Mouse (Mus musculus) layer of hippocampus, adult 6 months (tissue): ENCODE measurements around the gene Osbp. TPM values are rescaled to one million over a fixed set of nuclear protein-coding genes. Genes with fewer than 3 reads are reported as not detected.
A peak's percentile ranks its signal among the peaks of the same experiment; 100 is the strongest.

Experiments used
- long read RNA-seq, 2 experiments: library from polyadenylated mRNA; unstranded; transcript quantifications; one replicate each; pipeline ENCODE4 v2.0.0; 2019 to 2020
- microRNA-seq: library from miRNA; unstranded; fragments of <30 nt; microRNA quantifications from one replicate; pipeline ENCODE4 v1.2.0, GENCODE M21; 2020
- polyA plus RNA-seq: library from polyadenylated mRNA; unstranded; fragments of <200 nt; fragmentation: Nextera tagmentation; gene quantifications from 2 replicates; pipeline ENCODE4 v1.2.3, GENCODE M21; 2021

The Osbp gene
- 4.7 and 4.8 TPM in 2 replicates for polyA plus RNA-seq
- long read RNA-seq, experiment 1, partial matches to known transcripts = 1 of 1 reads
- long read RNA-seq, experiment 1, other reads (novel, unspliced or antisense) = 0 of 1 reads
- long read RNA-seq, experiment 2, partial matches to known transcripts = 3 of 3 reads
- long read RNA-seq, experiment 2, other reads (novel, unspliced or antisense) = 0 of 3 reads

DNA sequence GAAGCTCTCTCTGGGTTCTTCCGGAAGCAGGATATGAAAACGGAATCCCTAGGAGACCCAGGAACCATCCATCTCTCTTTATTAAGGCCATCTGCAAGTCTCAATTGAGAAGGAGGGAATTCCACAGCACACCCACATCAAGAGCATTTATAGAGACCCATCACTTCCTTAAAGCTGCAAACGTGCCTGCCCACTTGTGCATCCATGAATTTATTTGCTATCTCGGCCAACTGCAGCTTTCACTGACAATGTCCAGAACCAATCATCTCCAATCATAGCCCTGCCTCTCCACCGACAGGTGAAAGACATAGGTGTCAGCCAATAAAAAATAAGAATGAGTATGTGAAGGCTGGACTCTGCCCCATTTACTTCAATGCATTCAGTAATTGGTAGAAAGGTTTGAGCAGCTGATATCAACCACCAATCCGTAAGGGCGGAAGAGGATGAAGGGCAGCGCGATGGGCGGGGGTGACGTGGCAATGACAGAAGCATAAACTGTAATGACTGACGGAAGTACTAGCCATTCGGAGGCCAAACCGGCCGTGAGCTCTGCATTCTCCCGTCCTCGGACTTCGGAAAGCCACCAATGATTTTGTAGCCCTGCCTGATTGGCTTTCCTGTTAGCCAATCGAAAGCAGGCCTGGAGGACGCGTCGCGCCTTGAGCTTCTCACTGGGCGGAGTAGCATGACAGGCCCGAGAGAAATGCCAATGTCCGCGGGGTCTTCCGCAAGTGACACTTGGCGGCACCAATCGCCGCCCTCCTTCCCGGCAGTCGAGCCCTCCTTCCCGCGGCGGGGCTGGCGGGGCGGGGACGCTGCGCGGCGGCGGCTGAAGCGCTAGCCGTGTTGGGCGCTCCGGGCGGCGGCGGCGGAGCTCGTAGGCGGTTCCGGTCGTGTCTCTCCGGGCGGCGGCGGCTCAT, at the start of gene Osbp:
Osbp (plus strand) TSS at position 919 of the 920 bp plus-strand sequence.

DNA sequence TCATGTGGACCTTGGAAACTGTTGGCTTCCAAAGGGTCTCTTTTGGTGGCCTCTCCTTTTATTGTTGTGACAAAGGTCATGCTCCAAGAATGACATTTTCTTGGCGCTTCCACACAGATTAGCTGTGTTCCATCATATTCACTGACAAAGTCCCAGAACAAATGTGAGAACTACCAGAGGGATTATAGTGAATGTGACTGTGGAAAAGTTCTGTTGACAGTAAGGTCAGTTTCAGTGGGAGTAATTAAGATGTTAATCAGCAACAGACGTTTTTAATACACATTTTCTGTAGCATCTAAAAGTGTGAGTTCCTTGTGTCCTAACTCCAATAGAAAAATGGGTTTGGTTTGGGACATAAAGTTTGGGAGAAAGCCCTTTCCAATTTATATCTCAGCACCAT, 75.5 kb downstream of the Osbp start, which contains the start of gene Olfr1423:
Olfr1423 (minus strand) TSS at position 101 of the 400 bp plus-strand sequence.

Small RNAs within 50 kb of the gene (microRNA-seq; reads per million reads assigned to microRNA genes)
- 8.8 reads per million, percentile 29 among the genes with 10 or more reads in this experiment for gene Mir6994

Other genes with a start within 250 kb of the Osbp start
- gene Gif, start 218.4 kb upstream of the Osbp start, polyA plus RNA-seq = not detected in 2 replicates
- gene Mrpl16, start 195.6 kb upstream of the Osbp start, polyA plus RNA-seq = 50.9 and 52.3 TPM in 2 replicates
- 6.8 and 7.4 TPM in 2 replicates for gene Stx3, start 146.5 kb upstream of the Osbp start, polyA plus RNA-seq
- gene Olfr1417, start 126.7 kb upstream of the Osbp start, polyA plus RNA-seq = not detected in 2 replicates
- not detected in 2 replicates for gene Olfr1418, start 104.9 kb upstream of the Osbp start, polyA plus RNA-seq
- gene Olfr1419, start 90.8 kb upstream of the Osbp start, polyA plus RNA-seq = not detected in 2 replicates
- not detected in 2 replicates for gene Olfr1420, start 79.4 kb upstream of the Osbp start, polyA plus RNA-seq
- 2.1 and 2.3 TPM in 2 replicates for gene Patl1, start 53.5 kb upstream of the Osbp start, polyA plus RNA-seq
- 0.04 TPM in 1 of 2 replicates, not detected in the other for gene Olfr1423, start 75.4 kb downstream of the Osbp start, polyA plus RNA-seq
- gene Olfr1424, start 96.7 kb downstream of the Osbp start, polyA plus RNA-seq = not detected in 2 replicates
- not detected in 2 replicates for gene Olfr1425, start 111.8 kb downstream of the Osbp start, polyA plus RNA-seq
- gene Olfr1426, start 126.1 kb downstream of the Osbp start, polyA plus RNA-seq = not detected in 2 replicates
- not detected in 2 replicates for gene Olfr1427, start 137.4 kb downstream of the Osbp start, polyA plus RNA-seq
- not detected in 2 replicates for gene Olfr1428, start 150.0 kb downstream of the Osbp start, polyA plus RNA-seq
- gene Olfr76, start 157.3 kb downstream of the Osbp start, polyA plus RNA-seq = not detected in 2 replicates
- not detected in 2 replicates for gene Olfr1555-ps1, start 204.2 kb downstream of the Osbp start, polyA plus RNA-seq
- gene Olfr1431, start 234.7 kb downstream of the Osbp start, polyA plus RNA-seq = not detected in 2 replicates